ENCODE assay signal across 7 mouse cellular contexts in genomic region chr17:32634972-32635314, GRCm38 (mm10). TPM values are rescaled to one million over a fixed set of nuclear protein-coding genes. Genes with fewer than 3 reads are reported as not detected.
DNase-seq lines count a peak whose midpoint lies in the region; ATAC-seq lines count a peak whose summit lies in the region.

No protein-coding gene starts in this region.

- H3K27ac ChIP-seq in limb, embryonic 10.5 days: no peak overlapping the region
- 0 out of 2 replicates have a peak overlapping the region, but pooled peaks have one; percentile 39 for H3K27ac ChIP-seq in midbrain, embryonic 13.5 days

- peaks cover 4% of the 10 kb centered on the region; the same call in 1 of the 2 replicates for H3K4me1 ChIP-seq in limb, embryonic 10.5 days
- no peaks in the 10 kb centered on the region for H3K4me1 ChIP-seq in midbrain, embryonic 13.5 days (replicated peaks)

- no peaks in the 10 kb centered on the region for H3K27me3 ChIP-seq in limb, embryonic 10.5 days (ENCODE audit: low read depth, poor library complexity, severe bottlenecking)
- no peaks in the 10 kb centered on the region for H3K27me3 ChIP-seq in midbrain, embryonic 13.5 days

- WGBS in limb, embryonic 10.5 days: 3% methylated on average over 17 of the region's 17 CpGs
- under 1% methylated on average over 17 of the region's 17 CpGs for WGBS in midbrain, embryonic 13.5 days

- peak; percentile 97 for ATAC-seq in granulocyte monocyte progenitor cell, adult 5-6 weeks (replicated peaks; ENCODE audit: poor library complexity, severe bottlenecking)
- peak; percentile 96 for ATAC-seq in midbrain, embryonic 13.5 days

- peak overlapping the region; percentile 64 for H3K4me2 ChIP-seq in midbrain, embryonic 13.5 days (replicated peaks)

- DNase-seq in adrenal gland, adult 8-10 months: peak; percentile 74
- DNase-seq in embryo, embryonic 9.5 days (ENCODE audit: extremely low spot score): peak; percentile 89
- DNase-seq in kidney, adult 11 months: peak; percentile 43
- DNase-seq in limb, embryonic 10.5 days (ENCODE audit: low spot score): peak; percentile 95
- DNase-seq in spleen, adult 12 weeks (ENCODE audit: low spot score): peak; percentile 59

- H3K4me3 ChIP-seq in limb, embryonic 10.5 days: peak overlapping the region; percentile 45
- peak overlapping the region; percentile 45 for H3K4me3 ChIP-seq in midbrain, embryonic 13.5 days (replicated peaks)

- H3K9me3 ChIP-seq in limb, embryonic 10.5 days (replicated peaks): no peaks in the 10 kb centered on the region
- H3K9me3 ChIP-seq in midbrain, embryonic 13.5 days: no peaks in the 10 kb centered on the region

- H3K36me3 ChIP-seq in limb, embryonic 10.5 days: no peaks in the 10 kb centered on the region
- H3K36me3 ChIP-seq in midbrain, embryonic 13.5 days: no peaks in the 10 kb centered on the region

- peak overlapping the region; percentile 64 for H3K9ac ChIP-seq in midbrain, embryonic 13.5 days (replicated peaks)

RNA-seq across cellular contexts. Expression of gene Cyp4f37, which starts 13.8 kb away (rescaled TPM):
- total RNA-seq in adrenal gland, adult 8-10 months (2022): not detected
- total RNA-seq in granulocyte monocyte progenitor cell, adult 5-6 weeks (2014; fragmentation: Nextera tagmentation): not detected in 2 replicates
- total RNA-seq in granulocyte monocyte progenitor cell, adult 5-6 weeks (2017): not detected in 2 replicates
- not detected in 2 replicates for polyA plus RNA-seq in limb, embryonic 10.5 days (2016; fragmentation: Nextera tagmentation; extraction: Ambion mirVana)
- 0.43 TPM in 1 of 2 replicates, not detected in the other for polyA plus RNA-seq in midbrain, embryonic 13.5 days (2015; fragmentation: Nextera tagmentation; extraction: Ambion mirVana)

RNA-seq across cellular contexts. Expression of gene Cyp4f40, which starts 23.8 kb away (rescaled TPM):
- total RNA-seq in adrenal gland, adult 8-10 months (2022): under 1 TPM in 1 of 4 experiments, not detected in 3; 0.24 TPM
- total RNA-seq in granulocyte monocyte progenitor cell, adult 5-6 weeks (2014; fragmentation: Nextera tagmentation): not detected in 2 replicates
- total RNA-seq in granulocyte monocyte progenitor cell, adult 5-6 weeks (2017): not detected in 2 replicates
- polyA plus RNA-seq in limb, embryonic 10.5 days (2016; fragmentation: Nextera tagmentation; extraction: Ambion mirVana): not detected in 2 replicates
- polyA plus RNA-seq in midbrain, embryonic 13.5 days (2015; fragmentation: Nextera tagmentation; extraction: Ambion mirVana): not detected in 2 replicates

RNA-seq across cellular contexts. Expression of gene Cyp4f15, which starts 50.5 kb away (rescaled TPM):
- total RNA-seq in adrenal gland, adult 8-10 months (2022): 1 to 10 TPM; 3.2 to 7.5 (median 6.4) TPM
- total RNA-seq in granulocyte monocyte progenitor cell, adult 5-6 weeks (2014; fragmentation: Nextera tagmentation): not detected in 2 replicates
- total RNA-seq in granulocyte monocyte progenitor cell, adult 5-6 weeks (2017): not detected in 2 replicates
- polyA plus RNA-seq in limb, embryonic 10.5 days (2016; fragmentation: Nextera tagmentation; extraction: Ambion mirVana): 0.75 and 0.98 TPM in 2 replicates
- 0.85 and 1.4 TPM in 2 replicates for polyA plus RNA-seq in midbrain, embryonic 13.5 days (2015; fragmentation: Nextera tagmentation; extraction: Ambion mirVana)

Comparison
In these comparisons a context has a peak if more than half of its experiments do, and no peak if none do; other contexts are left out.
1. DNase-seq: peak in every context shown above with its lines; median percentile 95 in limb, embryonic 10.5 days; 89 in embryo, embryonic 9.5 days; 74 in adrenal gland, adult 8-10 months; 59 in spleen, adult 12 weeks; 43 in kidney, adult 11 months.
2. RNA of gene Cyp4f15, which starts 50.5 kb away (total RNA-seq): 3.2 to 7.5 TPM in adrenal gland, adult 8-10 months; not detected in granulocyte monocyte progenitor cell, adult 5-6 weeks; every median in the first group is over 4 times any median in the second.